Mouse (Mus musculus) heart, postnatal 0 days (tissue): ENCODE measurements at regions not wholly inside any gene's neighbourhood (a gene's known extent, or its start where the extent isn't known, plus 50 kb on each side); places are given as distances from the start of the nearest gene placed in this dataset.
"Not testable (repeated sequence)": the region's sequence is repeated elsewhere in the genome, so short reads cannot be mapped to it uniquely, and the experiment has no call there.

Source experiments
- CTCF ChIP-seq: IDR thresholded peaks from 2 replicates; pipeline ENCODE4 v1.5.1; 2016; ENCODE audit warnings: antibody characterized with exemption, control low read depth, low read depth
- EP300 ChIP-seq: IDR thresholded peaks from 2 replicates; pipeline ENCODE4 v1.6.1; 2016; ENCODE audit warnings: antibody characterized with exemption, low read depth

DNA sequence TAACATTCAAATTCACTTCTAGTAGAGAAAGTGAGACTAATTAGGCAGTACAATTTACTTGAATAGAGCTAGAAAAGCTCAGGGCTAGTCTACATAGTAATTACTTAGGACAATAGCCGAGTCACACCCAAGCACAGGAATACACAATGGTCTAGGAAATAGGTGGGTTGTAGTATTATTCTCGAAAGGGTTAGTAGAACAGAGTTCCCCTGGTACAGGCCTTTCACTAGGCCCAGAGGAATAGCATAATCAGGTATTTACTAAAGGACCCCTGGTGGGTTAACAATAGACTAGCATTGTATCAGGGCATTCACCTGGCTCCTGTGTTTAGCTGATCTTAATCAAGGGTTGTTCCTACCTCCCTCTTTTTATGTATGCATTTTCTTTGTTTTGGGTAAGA is 246.5 kb downstream of the Slco6d1 start:
- not testable (repeated sequence) for TF ChIP-seq CTCF, EP300
